ENCODE assay signal across 18 mouse cellular contexts in the genomic region with DNA sequence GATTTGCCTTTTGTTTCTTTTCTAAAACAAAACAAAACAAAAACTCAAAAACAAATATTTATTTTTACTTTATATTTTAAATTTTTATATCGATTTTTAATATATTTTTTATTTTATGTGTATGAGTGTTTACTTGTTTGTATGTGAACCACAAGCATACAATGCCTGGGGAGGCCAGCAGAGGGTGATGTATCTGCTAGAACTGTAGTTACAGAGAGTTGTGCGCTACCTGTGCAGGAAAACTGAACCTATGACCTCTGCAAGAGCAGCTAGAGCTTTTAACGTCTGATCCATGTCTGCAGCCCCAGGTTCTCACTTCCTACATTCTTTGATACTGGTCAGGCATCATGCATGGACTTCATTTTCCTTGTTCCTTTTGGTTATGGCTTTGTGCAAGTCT.
DNase-seq lines count a peak whose midpoint lies in the region; ATAC-seq lines count a peak whose summit lies in the region.
"Had no signal": no experiment of that assay in that cellular context is flagged by ENCODE, and none has a peak within 500 bp of the region (broad histone marks: within the 10 kb centered on the region; RNA-seq: fewer than 3 reads in every experiment).

No protein-coding gene starts in this region.

- DNase-seq in heart, adult 11 months, result peak; percentile 41
- DNase-seq in heart, adult 9 months (ENCODE audit: low spot score in 2 of 2), result no peak
- peak; percentile 2 for DNase-seq in layer of hippocampus, adult 11-12 months (ENCODE audit: low spot score)
- no peak for DNase-seq in layer of hippocampus, adult 18-20 months (ENCODE audit: low spot score in 2 of 2)
- peak; percentile 1 for DNase-seq in thymus, postnatal 14 days
- no peak for DNase-seq in thymus, postnatal 36 days
- DNase-seq: adrenal gland, adult 2 months; adrenal gland, postnatal 14 days; B cell, adult 2 months; cerebellum, adult 11 months; cerebellum, adult 2 months; cerebellum, adult 9-11 months; cerebellum, postnatal 25 days; gastrocnemius, postnatal 10 days; gastrocnemius, postnatal 36 days had no signal

- no peak for ATAC-seq in activated CD4-positive, CD25-positive, alpha-beta regulatory T cell, adult 4 months
- ATAC-seq: forebrain, embryonic 13.5 days; forebrain, embryonic 16.5 days had no signal

Comparison
In these comparisons a context has a peak if more than half of its experiments do, and no peak if none do; other contexts are left out.
1. DNase-seq: peak in heart, adult 11 months (single experiment), layer of hippocampus, adult 11-12 months (single experiment) and thymus, postnatal 14 days (single experiment); none in heart, adult 9 months (0 of 2), layer of hippocampus, adult 18-20 months (0 of 2) and thymus, postnatal 36 days (0 of 2).